Mouse (Mus musculus): ENCODE measurements around the gene Ryr3. TPM values are rescaled to one million over a fixed set of nuclear protein-coding genes. Genes with fewer than 3 reads are reported as not detected.

Ryr3 gene
- polyA plus RNA-seq, 1 experiment from 2014 or later: 1.6 TPM

GRCm38 (mm10) chr2:112669461-112669860 lies 547.4 kb downstream of the Ryr3 start:
- no peak overlapping the region for H3K4me3 ChIP-seq (ENCODE audit: low read length)
- no peak for ATAC-seq (ENCODE audit: low FRiP score, low TSS enrichment)
- H3K9ac ChIP-seq (replicated peaks; ENCODE audit: low read length): no peak overlapping the region
- H3K9me3 ChIP-seq (ENCODE audit: low read length): no peaks in the 10 kb centered on the region
- H3K27ac ChIP-seq (ENCODE audit: low read length): no peak overlapping the region
- 87% methylated on average over 3 of the region's 3 CpGs for WGBS
- H3K4me2 ChIP-seq (replicated peaks; ENCODE audit: low read depth, low read length): no peak overlapping the region
- H3K36me3 ChIP-seq (ENCODE audit: insufficient read depth, low read length): no peaks in the 10 kb centered on the region
- H3K4me1 ChIP-seq (ENCODE audit: insufficient read depth, low read length): no peaks in the 10 kb centered on the region
- no peaks in the 10 kb centered on the region for H3K27me3 ChIP-seq (ENCODE audit: insufficient read depth, low read length)

GRCm38 (mm10) chr2:112656131-112656530 lies 560.8 kb downstream of the Ryr3 start:
- no peaks in the 10 kb centered on the region for H3K27me3 ChIP-seq (ENCODE audit: insufficient read depth, low read length)
- no peak for ATAC-seq (ENCODE audit: low FRiP score, low TSS enrichment)
- H3K9ac ChIP-seq (replicated peaks; ENCODE audit: low read length): no peak overlapping the region
- no peak overlapping the region for H3K4me3 ChIP-seq (ENCODE audit: low read length)
- 69% methylated on average over 5 of the region's 5 CpGs for WGBS
- no peaks in the 10 kb centered on the region for H3K4me1 ChIP-seq (ENCODE audit: insufficient read depth, low read length)
- no peak overlapping the region for H3K4me2 ChIP-seq (replicated peaks; ENCODE audit: low read depth, low read length)
- H3K27ac ChIP-seq (ENCODE audit: low read length): no peak overlapping the region
- H3K36me3 ChIP-seq (ENCODE audit: insufficient read depth, low read length): no peaks in the 10 kb centered on the region
- H3K9me3 ChIP-seq (ENCODE audit: low read length): no peaks in the 10 kb centered on the region

GRCm38 (mm10) chr2:112653836-112654235 lies 563.1 kb downstream of the Ryr3 start:
- H3K9ac ChIP-seq (replicated peaks; ENCODE audit: low read length): no peak overlapping the region
- no peak for ATAC-seq (ENCODE audit: low FRiP score, low TSS enrichment)
- no peak overlapping the region for H3K27ac ChIP-seq (ENCODE audit: low read length)
- no peaks in the 10 kb centered on the region for H3K9me3 ChIP-seq (ENCODE audit: low read length)
- H3K4me1 ChIP-seq (ENCODE audit: insufficient read depth, low read length): no peaks in the 10 kb centered on the region
- H3K4me2 ChIP-seq (replicated peaks; ENCODE audit: low read depth, low read length): no peak overlapping the region
- no peak overlapping the region for H3K4me3 ChIP-seq (ENCODE audit: low read length)
- H3K27me3 ChIP-seq (ENCODE audit: insufficient read depth, low read length): no peaks in the 10 kb centered on the region
- WGBS: 81% methylated on average over 3 of the region's 3 CpGs
- H3K36me3 ChIP-seq (ENCODE audit: insufficient read depth, low read length): no peaks in the 10 kb centered on the region

- no peaks in the 10 kb centered on the region for H3K4me1 ChIP-seq (ENCODE audit: insufficient read depth, low read length)
- H3K36me3 ChIP-seq (ENCODE audit: insufficient read depth, low read length): no peaks in the 10 kb centered on the region
- H3K4me2 ChIP-seq (replicated peaks; ENCODE audit: low read depth, low read length): no peak overlapping the region
- H3K27me3 ChIP-seq (ENCODE audit: insufficient read depth, low read length): no peaks in the 10 kb centered on the region
- WGBS: 95% methylated on average over 5 of the region's 5 CpGs
- no peak overlapping the region for H3K4me3 ChIP-seq (ENCODE audit: low read length)
- H3K9ac ChIP-seq (replicated peaks; ENCODE audit: low read length): no peak overlapping the region
- no peaks in the 10 kb centered on the region for H3K9me3 ChIP-seq (ENCODE audit: low read length)
- H3K27ac ChIP-seq (ENCODE audit: low read length): no peak overlapping the region
- ATAC-seq (ENCODE audit: low FRiP score, low TSS enrichment): no peak
These were observed 579.7 kb downstream of the Ryr3 start for GRCm38 (mm10) chr2:112637206-112637605.

- Histone ChIP-seq H3K4me2 (replicated peaks; ENCODE audit: low read depth, low read length) (no peak overlapping the region), H3K27me3 (ENCODE audit: insufficient read depth, low read length) (no peaks in the 10 kb centered on the region), H3K36me3 (ENCODE audit: insufficient read depth, low read length) (no peaks in the 10 kb centered on the region), H3K27ac (ENCODE audit: low read length) (no peak overlapping the region), H3K4me1 (ENCODE audit: insufficient read depth, low read length) (no peaks in the 10 kb centered on the region), H3K9ac (replicated peaks; ENCODE audit: low read length) (no peak overlapping the region), H3K9me3 (ENCODE audit: low read length) (no peaks in the 10 kb centered on the region), H3K4me3 (ENCODE audit: low read length) (no peak overlapping the region)
- ATAC-seq (ENCODE audit: low FRiP score, low TSS enrichment): no peak
- 93% methylated on average over 9 of the region's 9 CpGs for WGBS
These were observed 584.4 kb downstream of the Ryr3 start for GRCm38 (mm10) chr2:112632536-112632935.

GRCm38 (mm10) chr2:112630669-112631068 lies 586.2 kb downstream of the Ryr3 start:
- Histone ChIP-seq H3K4me3 (ENCODE audit: low read length) (no peak overlapping the region), H3K36me3 (ENCODE audit: insufficient read depth, low read length) (no peaks in the 10 kb centered on the region), H3K4me2 (replicated peaks; ENCODE audit: low read depth, low read length) (no peak overlapping the region), H3K4me1 (ENCODE audit: insufficient read depth, low read length) (no peaks in the 10 kb centered on the region), H3K9ac (replicated peaks; ENCODE audit: low read length) (no peak overlapping the region), H3K9me3 (ENCODE audit: low read length) (no peaks in the 10 kb centered on the region), H3K27ac (ENCODE audit: low read length) (no peak overlapping the region), H3K27me3 (ENCODE audit: insufficient read depth, low read length) (no peaks in the 10 kb centered on the region)
- ATAC-seq (ENCODE audit: low FRiP score, low TSS enrichment): peak; percentile 78; the same call in 1 of the 2 replicates
- 47% methylated on average over 11 of the region's 11 CpGs for WGBS

- no peaks in the 10 kb centered on the region for H3K9me3 ChIP-seq (ENCODE audit: low read length)
- no peak overlapping the region for H3K4me3 ChIP-seq (ENCODE audit: low read length)
- no peak overlapping the region for H3K4me2 ChIP-seq (replicated peaks; ENCODE audit: low read depth, low read length)
- no peaks in the 10 kb centered on the region for H3K4me1 ChIP-seq (ENCODE audit: insufficient read depth, low read length)
- no peaks in the 10 kb centered on the region for H3K36me3 ChIP-seq (ENCODE audit: insufficient read depth, low read length)
- no peak for ATAC-seq (ENCODE audit: low FRiP score, low TSS enrichment)
- no peak overlapping the region for H3K9ac ChIP-seq (replicated peaks; ENCODE audit: low read length)
- WGBS: 80% methylated on average over 3 of the region's 3 CpGs
- H3K27me3 ChIP-seq (ENCODE audit: insufficient read depth, low read length): no peaks in the 10 kb centered on the region
- no peak overlapping the region for H3K27ac ChIP-seq (ENCODE audit: low read length)
These were observed 591.7 kb downstream of the Ryr3 start for GRCm38 (mm10) chr2:112625156-112625555.

GRCm38 (mm10) chr2:112617206-112617605 lies 599.7 kb downstream of the Ryr3 start:
- ATAC-seq (ENCODE audit: low FRiP score, low TSS enrichment): peak; percentile 88
- H3K4me2 ChIP-seq (replicated peaks; ENCODE audit: low read depth, low read length): no peak overlapping the region
- no peak overlapping the region for H3K27ac ChIP-seq (ENCODE audit: low read length)
- H3K27me3 ChIP-seq (ENCODE audit: insufficient read depth, low read length): no peaks in the 10 kb centered on the region
- H3K4me3 ChIP-seq (ENCODE audit: low read length): no peak overlapping the region
- H3K9me3 ChIP-seq (ENCODE audit: low read length): no peaks in the 10 kb centered on the region
- WGBS: 26% methylated on average over 3 of the region's 3 CpGs
- no peaks in the 10 kb centered on the region for H3K36me3 ChIP-seq (ENCODE audit: insufficient read depth, low read length)
- H3K4me1 ChIP-seq (ENCODE audit: insufficient read depth, low read length): no peaks in the 10 kb centered on the region
- H3K9ac ChIP-seq (replicated peaks; ENCODE audit: low read length): no peak overlapping the region

- Histone ChIP-seq H3K27ac (ENCODE audit: low read length) (no peak overlapping the region), H3K4me3 (ENCODE audit: low read length) (no peak overlapping the region), H3K9ac (replicated peaks; ENCODE audit: low read length) (no peak overlapping the region), H3K4me2 (replicated peaks; ENCODE audit: low read depth, low read length) (no peak overlapping the region), H3K27me3 (ENCODE audit: insufficient read depth, low read length) (no peaks in the 10 kb centered on the region), H3K4me1 (ENCODE audit: insufficient read depth, low read length) (no peaks in the 10 kb centered on the region), H3K36me3 (ENCODE audit: insufficient read depth, low read length) (0 out of 2 replicates have a peak, but pooled peaks cover 3% of the 10 kb centered on the region), H3K9me3 (ENCODE audit: low read length) (peaks cover 6% of the 10 kb centered on the region)
- 89% methylated on average over 7 of the region's 7 CpGs for WGBS
- ATAC-seq (ENCODE audit: low FRiP score, low TSS enrichment): no peak
These were observed 602.5 kb downstream of the Ryr3 start for GRCm38 (mm10) chr2:112614375-112614774.

- H3K9me3 ChIP-seq (ENCODE audit: low read length): peaks cover 6% of the 10 kb centered on the region
- H3K27me3 ChIP-seq (ENCODE audit: insufficient read depth, low read length): no peaks in the 10 kb centered on the region
- 77% methylated on average over 3 of the region's 3 CpGs for WGBS
- no peak overlapping the region for H3K27ac ChIP-seq (ENCODE audit: low read length)
- H3K4me3 ChIP-seq (ENCODE audit: low read length): no peak overlapping the region
- no peak overlapping the region for H3K9ac ChIP-seq (replicated peaks; ENCODE audit: low read length)
- no peak overlapping the region for H3K4me2 ChIP-seq (replicated peaks; ENCODE audit: low read depth, low read length)
- no peaks in the 10 kb centered on the region for H3K4me1 ChIP-seq (ENCODE audit: insufficient read depth, low read length)
- ATAC-seq (ENCODE audit: low FRiP score, low TSS enrichment): no peak
- 0 out of 2 replicates have a peak, but pooled peaks cover 3% of the 10 kb centered on the region for H3K36me3 ChIP-seq (ENCODE audit: insufficient read depth, low read length)
These were observed 604.3 kb downstream of the Ryr3 start for GRCm38 (mm10) chr2:112612628-112613027.
